Mouse (Mus musculus) midbrain, embryonic 12.5 days (tissue): ENCODE results near the gene Il27ra. TPM values are rescaled to one million over a fixed set of nuclear protein-coding genes. Genes with fewer than 3 reads are reported as not detected.

Experiments used
- ATAC-seq: fragments of 200-750 bp; cut with Nextera tagmentation; 2 replicates; pipeline ENCODE4 v1.8.0; 2017; ENCODE audit warnings: low read depth, moderate TSS enrichment, moderate library complexity; ENCODE audit not compliant: low FRiP score
- H3K27ac ChIP-seq: fragments of 300-500 bp; sonication (generic); replicated peaks from 2 replicates; pipeline ENCODE4 v1.5.1; 2016; ENCODE audit warnings: mild to moderate bottlenecking
- H3K27me3 ChIP-seq: fragments of 300-500 bp; sonication (generic); 2 replicates; pipeline ENCODE4 v1.6.1; 2016; ENCODE audit warnings: mild to moderate bottlenecking
- H3K36me3 ChIP-seq: fragments of 300-500 bp; sonication (generic); 2 replicates; pipeline ENCODE4 v1.6.1; 2016
- H3K4me1 ChIP-seq: fragments of 300-500 bp; sonication (generic); 2 replicates; pipeline ENCODE4 v1.6.1; 2016
- H3K4me2 ChIP-seq: fragments of 300-500 bp; sonication (generic); replicated peaks from 2 replicates; pipeline ENCODE4 v1.6.1; 2016; ENCODE audit warnings: mild to moderate bottlenecking, moderate library complexity
- H3K4me3 ChIP-seq: fragments of 300-500 bp; sonication (generic); 2 replicates; pipeline ENCODE4 v1.5.1; 2016; ENCODE audit warnings: mild to moderate bottlenecking
- H3K9ac ChIP-seq: fragments of 300-500 bp; sonication (generic); replicated peaks from 2 replicates; pipeline ENCODE4 v1.6.1; 2016; ENCODE audit warnings: mild to moderate bottlenecking, moderate library complexity
- H3K9me3 ChIP-seq: fragments of 300-500 bp; sonication (generic); 2 replicates; pipeline ENCODE4 v1.6.1; 2016; ENCODE audit warnings: mild to moderate bottlenecking
- WGBS: fragments of 180-500 bp; shearing (Covaris S2); methylation state at CpG from one replicate; pipeline ENCODE4 v1.1.7; 2016; 5-methylcytosine and 5-hydroxymethylcytosine counted together
- polyA plus RNA-seq: library from polyadenylated mRNA; unstranded; fragments of >200 nt; fragmentation: Nextera tagmentation; extraction: Ambion mirVana; gene quantifications from 2 replicates; pipeline ENCODE4 v1.2.1, GENCODE M21; 2016

Gene Il27ra
- polyA plus RNA-seq, 1 experiment from 2014 or later, result 0.52 TPM

GRCm38 (mm10) chr8:84072321-84072720, 29.9 kb upstream of the Il27ra start:
- H3K4me1 ChIP-seq, result peaks cover 52% of the 10 kb centered on the region
- H3K9me3 ChIP-seq, result no peaks in the 10 kb centered on the region
- no peak overlapping the region for H3K4me3 ChIP-seq
- H3K36me3 ChIP-seq, result peaks cover 9% of the 10 kb centered on the region
- H3K9ac ChIP-seq, result no peak overlapping the region
- 79% methylated on average over 10 of the region's 10 CpGs for WGBS
- H3K27me3 ChIP-seq, result no peaks in the 10 kb centered on the region
- no peak overlapping the region for H3K4me2 ChIP-seq
- H3K27ac ChIP-seq, result no peak overlapping the region
- no peak for ATAC-seq

- Histone ChIP-seq H3K4me1 (peaks cover 52% of the 10 kb centered on the region), H3K27ac (no peak overlapping the region), H3K4me2 (no peak overlapping the region), H3K27me3 (no peaks in the 10 kb centered on the region), H3K4me3 (no peak overlapping the region), H3K36me3 (peaks cover 9% of the 10 kb centered on the region; the same call in 1 of the 2 replicates), H3K9ac (no peak overlapping the region), H3K9me3 (no peaks in the 10 kb centered on the region)
- 83% methylated on average over 3 of the region's 3 CpGs for WGBS
- ATAC-seq, result no peak
Measured at GRCm38 (mm10) chr8:84071921-84072320, 29.5 kb upstream of the Il27ra start.

- H3K36me3 ChIP-seq, result 0 out of 2 replicates have a peak, but pooled peaks cover 1% of the 10 kb centered on the region
- no peak overlapping the region for H3K27ac ChIP-seq
- H3K4me3 ChIP-seq, result no peak overlapping the region
- no peaks in the 10 kb centered on the region for H3K27me3 ChIP-seq
- ATAC-seq, result no peak
- 94% methylated on average over 2 of the region's 2 CpGs for WGBS
- no peak overlapping the region for H3K9ac ChIP-seq
- H3K4me1 ChIP-seq, result peaks cover 52% of the 10 kb centered on the region
- H3K9me3 ChIP-seq, result no peaks in the 10 kb centered on the region
- H3K4me2 ChIP-seq, result no peak overlapping the region
Measured at GRCm38 (mm10) chr8:84070667-84071066, 28.3 kb upstream of the Il27ra start.

GRCm38 (mm10) chr8:84070241-84070640, 27.9 kb upstream of the Il27ra start:
- no peak for ATAC-seq
- no peaks in the 10 kb centered on the region for H3K9me3 ChIP-seq
- peaks cover 52% of the 10 kb centered on the region for H3K4me1 ChIP-seq
- WGBS, result 87% methylated on average over 5 of the region's 5 CpGs
- no peaks in the 10 kb centered on the region for H3K36me3 ChIP-seq
- H3K4me2 ChIP-seq, result no peak overlapping the region
- no peak overlapping the region; the same call in 1 of the 2 replicates for H3K9ac ChIP-seq
- no peak overlapping the region for H3K27ac ChIP-seq
- no peaks in the 10 kb centered on the region for H3K27me3 ChIP-seq
- H3K4me3 ChIP-seq, result no peak overlapping the region

GRCm38 (mm10) chr8:84069750-84070149, 27.4 kb upstream of the Il27ra start:
- no peaks in the 10 kb centered on the region for H3K9me3 ChIP-seq
- H3K4me3 ChIP-seq, result no peak overlapping the region
- no peak for ATAC-seq
- no peak overlapping the region; the same call in 1 of the 2 replicates for H3K9ac ChIP-seq
- peaks cover 52% of the 10 kb centered on the region for H3K4me1 ChIP-seq
- 63% methylated on average over 2 of the region's 2 CpGs for WGBS
- H3K27me3 ChIP-seq, result no peaks in the 10 kb centered on the region
- no peak overlapping the region for H3K4me2 ChIP-seq
- H3K36me3 ChIP-seq, result no peaks in the 10 kb centered on the region
- no peak overlapping the region for H3K27ac ChIP-seq

- H3K9ac ChIP-seq, result 0 out of 2 replicates have a peak overlapping the region, but pooled peaks have one; percentile 2
- 42% methylated on average over 1 of the region's 1 CpGs for WGBS
- no peak overlapping the region for H3K4me3 ChIP-seq
- no peak overlapping the region for H3K4me2 ChIP-seq
- no peak for ATAC-seq
- H3K27ac ChIP-seq, result no peak overlapping the region
- H3K36me3 ChIP-seq, result no peaks in the 10 kb centered on the region
- H3K27me3 ChIP-seq, result no peaks in the 10 kb centered on the region
- no peaks in the 10 kb centered on the region for H3K9me3 ChIP-seq
- H3K4me1 ChIP-seq, result peaks cover 52% of the 10 kb centered on the region
Measured at GRCm38 (mm10) chr8:84069169-84069568, 26.8 kb upstream of the Il27ra start.

GRCm38 (mm10) chr8:84068316-84069035, 26.1 kb upstream of the Il27ra start:
- Histone ChIP-seq H3K4me1 (peaks cover 47% of the 10 kb centered on the region), H3K4me2 (peak overlapping the region; percentile 51; the same call in 1 of the 2 replicates), H3K9me3 (no peaks in the 10 kb centered on the region), H3K9ac (peak overlapping the region; percentile 2; the same call in 1 of the 2 replicates), H3K4me3 (no peak overlapping the region), H3K27ac (no peak overlapping the region), H3K27me3 (no peaks in the 10 kb centered on the region), H3K36me3 (no peaks in the 10 kb centered on the region)
- 79% methylated on average over 12 of the region's 12 CpGs for WGBS
- ATAC-seq, result no peak

GRCm38 (mm10) chr8:84067911-84068310, 25.5 kb upstream of the Il27ra start:
- H3K27me3 ChIP-seq, result no peaks in the 10 kb centered on the region
- no peak for ATAC-seq
- no peaks in the 10 kb centered on the region for H3K36me3 ChIP-seq
- no peak overlapping the region for H3K27ac ChIP-seq
- H3K9ac ChIP-seq, result no peak overlapping the region; the same call in 1 of the 2 replicates
- H3K4me3 ChIP-seq, result peak overlapping the region; percentile 97
- peaks cover 41% of the 10 kb centered on the region for H3K4me1 ChIP-seq
- no peaks in the 10 kb centered on the region for H3K9me3 ChIP-seq
- 85% methylated on average over 7 of the region's 7 CpGs for WGBS
- H3K4me2 ChIP-seq, result peak overlapping the region; percentile 51

- Histone ChIP-seq H3K9me3 (no peaks in the 10 kb centered on the region), H3K4me2 (peak overlapping the region; percentile 51), H3K4me1 (peaks cover 33% of the 10 kb centered on the region), H3K27me3 (no peaks in the 10 kb centered on the region), H3K9ac (peak overlapping the region; percentile 72), H3K27ac (peak overlapping the region; percentile 96), H3K4me3 (peak overlapping the region; percentile 97), H3K36me3 (no peaks in the 10 kb centered on the region)
- ATAC-seq, result peak; percentile 71
- WGBS, result 1% methylated on average over 46 of the region's 58 CpGs
Measured at GRCm38 (mm10) chr8:84067047-84067573, 24.7 kb upstream of the Il27ra start.

GRCm38 (mm10) chr8:84066291-84066930, 24.0 kb upstream of the Il27ra start, which contains the start of gene Rfx1:
Rfx1 (plus strand) TSS chr8:84066834.
- Histone ChIP-seq H3K4me1 (peaks cover 30% of the 10 kb centered on the region), H3K9ac (peak within 1 kb of the TSS; percentile 72), H3K36me3 (no peaks in the 10 kb centered on the region), H3K27ac (peak within 1 kb of the TSS; percentile 96), H3K4me2 (peak within 1 kb of the TSS; percentile 60), H3K9me3 (no peaks in the 10 kb centered on the region), H3K27me3 (no peaks in the 10 kb centered on the region), H3K4me3 (peak within 1 kb of the TSS; percentile 97)
- peak; percentile 99 for ATAC-seq
- 0% methylated on average over 51 of the region's 51 CpGs for WGBS

GRCm38 (mm10) chr8:84065457-84066072, 23.2 kb upstream of the Il27ra start:
- Histone ChIP-seq H3K27me3 (no peaks in the 10 kb centered on the region), H3K4me1 (peaks cover 30% of the 10 kb centered on the region), H3K4me2 (peak overlapping the region; percentile 60), H3K9ac (peak overlapping the region; percentile 48), H3K36me3 (no peaks in the 10 kb centered on the region), H3K27ac (peak overlapping the region; percentile 60; the same call in 1 of the 2 replicates), H3K4me3 (peak overlapping the region; percentile 97), H3K9me3 (no peaks in the 10 kb centered on the region)
- no peak for ATAC-seq
- WGBS, result 28% methylated on average over 5 of the region's 5 CpGs
